Mouse (Mus musculus) cerebellum, adult 9-10 months (tissue): ENCODE measurements around the gene Zfpm1.

Source experiments
- DNase-seq: peaks from one replicate; pipeline ENCODE4 v3.0.0; 2022

Zfpm1 gene

DNA sequence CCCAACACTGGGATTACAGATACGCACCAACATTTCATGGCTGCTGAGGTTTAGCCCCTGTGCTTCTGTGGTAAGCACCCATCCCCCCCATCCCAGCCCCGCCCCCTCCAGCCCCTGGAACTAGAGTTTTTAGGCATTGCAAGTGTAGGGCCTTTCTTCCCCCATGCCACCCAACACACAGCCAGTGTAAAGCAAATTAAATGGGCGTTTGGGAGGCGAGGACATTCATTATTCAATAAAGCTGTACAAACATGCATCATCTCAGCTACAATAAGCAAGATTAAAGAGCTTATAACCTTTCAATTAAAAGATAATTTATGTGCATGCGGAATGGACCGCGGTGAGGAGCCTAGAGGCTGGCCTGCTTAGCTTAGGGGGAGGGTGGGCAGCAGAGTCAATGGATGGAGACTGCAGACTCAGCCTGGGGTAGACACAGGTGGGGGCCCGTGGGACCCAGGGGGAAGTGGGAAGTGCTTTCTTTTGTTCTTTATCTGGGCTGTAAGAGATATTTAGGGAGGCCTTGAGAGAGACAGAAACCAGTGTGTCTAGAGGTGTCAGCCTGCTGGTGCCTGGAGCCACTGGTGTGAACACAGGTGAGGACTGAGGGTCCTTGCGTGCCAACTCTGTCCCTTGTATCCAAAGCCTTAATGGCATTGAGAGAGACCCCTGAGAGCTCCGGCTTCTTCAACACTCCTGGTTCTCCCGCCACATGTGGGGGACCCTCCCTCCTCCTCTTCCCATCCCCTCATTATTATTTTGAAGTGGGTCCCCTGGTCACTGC, 68.6 kb downstream of the Zfpm1 start:
- no peak for DNase-seq

DNA sequence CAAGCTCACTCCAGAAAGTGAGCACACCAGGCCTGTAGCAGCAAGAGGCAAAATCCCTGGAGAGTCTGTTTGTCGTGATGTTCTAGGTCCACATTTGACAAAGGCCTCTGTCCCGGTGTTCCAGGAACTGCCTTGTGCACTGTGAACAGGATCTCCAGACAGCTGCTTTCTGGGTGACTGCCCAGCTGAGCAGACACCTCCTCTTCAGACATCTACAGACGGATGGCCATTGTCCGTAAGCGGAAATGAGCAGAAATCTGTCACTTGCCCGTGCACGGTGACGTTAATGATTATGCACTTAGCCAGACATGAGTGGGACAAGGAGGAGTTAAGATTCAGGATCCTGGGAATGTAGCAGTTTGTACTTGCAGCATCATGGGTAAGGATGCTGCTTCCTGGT, 72.2 kb downstream of the Zfpm1 start:
- no peak for DNase-seq

DNA sequence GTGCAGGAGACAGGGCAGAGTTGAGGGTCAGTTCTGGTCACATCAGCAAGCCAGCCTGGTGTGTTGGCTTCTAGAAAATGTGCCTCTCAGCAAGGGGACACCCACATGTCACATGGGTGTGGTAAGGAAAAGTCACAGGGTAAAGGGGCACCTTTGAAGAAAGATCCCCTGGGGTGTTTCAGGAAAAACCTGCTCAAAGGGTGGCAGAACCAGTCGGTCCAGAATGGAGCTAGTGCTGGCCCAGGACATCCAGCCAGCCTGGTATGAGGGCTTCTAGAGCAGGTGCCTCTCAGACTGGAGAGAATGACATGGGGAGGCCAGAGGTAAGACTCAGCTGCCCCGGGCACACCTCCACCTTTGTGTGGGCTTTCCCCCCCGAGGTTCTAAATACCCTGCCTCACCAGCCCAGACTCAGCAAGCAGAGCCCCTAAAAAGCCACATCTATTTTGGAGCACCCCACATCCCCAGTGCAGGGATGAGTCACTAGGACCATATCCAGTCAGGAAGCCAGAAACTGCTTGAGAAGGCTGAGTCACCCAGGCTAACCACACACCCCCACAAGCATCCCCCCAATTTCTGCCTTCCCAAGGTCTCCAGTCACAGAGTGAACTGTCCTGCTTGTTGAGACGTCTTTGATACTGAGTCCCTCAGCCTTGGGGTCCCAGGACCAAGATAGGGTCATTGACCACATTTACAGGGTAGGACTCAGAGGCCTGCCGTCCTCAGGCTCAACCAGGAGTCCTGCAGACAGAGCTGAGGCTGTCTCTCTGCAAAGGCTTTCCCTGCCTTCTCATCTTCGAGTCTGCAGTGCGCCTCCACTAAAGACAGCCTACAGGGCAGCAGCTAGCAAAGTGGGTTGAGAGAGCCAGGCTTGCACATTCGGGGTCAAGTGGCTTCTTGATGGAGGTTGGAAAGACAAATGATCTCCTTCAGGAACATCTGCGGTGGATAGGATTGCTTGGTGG, 74.0 kb downstream of the Zfpm1 start:
- no peak for DNase-seq

DNA sequence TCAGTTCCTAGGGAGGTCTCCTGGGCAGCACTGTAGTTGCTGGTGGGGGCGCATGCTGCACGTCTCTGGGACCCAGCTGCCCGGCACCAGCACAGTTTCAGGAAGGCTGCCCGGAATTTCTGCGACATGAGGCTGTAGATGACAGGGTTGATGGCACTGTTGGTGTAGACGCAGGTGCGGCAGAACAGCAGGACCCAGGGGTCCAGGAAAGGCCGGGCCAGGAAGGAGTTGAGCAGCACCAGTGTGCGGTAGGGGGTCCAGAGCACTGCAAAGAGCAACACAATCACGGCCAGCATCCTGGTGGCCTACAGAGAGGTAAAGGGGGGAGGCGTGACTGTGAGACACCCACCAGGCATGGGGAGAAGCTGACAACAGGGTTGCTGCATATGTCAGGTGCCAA, 75.3 kb downstream of the Zfpm1 start:
- no peak for DNase-seq

DNA sequence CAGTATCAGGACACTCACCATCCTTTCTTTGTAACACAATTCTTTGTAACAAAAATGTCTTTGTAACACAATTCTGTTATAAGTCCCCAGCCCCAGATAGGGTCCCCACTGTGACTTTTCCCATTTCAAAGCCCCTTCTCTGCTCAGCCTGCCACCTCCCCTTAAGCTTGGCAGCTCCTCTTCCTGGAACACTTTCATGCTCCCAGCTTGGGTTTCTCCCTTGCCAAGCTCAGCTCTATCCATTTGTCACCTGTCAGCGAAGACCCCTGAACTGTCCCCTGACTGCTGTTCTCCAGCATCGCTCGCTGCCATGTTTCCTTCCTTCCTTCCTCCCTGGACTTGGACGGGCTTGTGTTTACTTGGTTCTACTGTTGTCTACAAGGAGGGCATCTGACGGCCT, 75.7 kb downstream of the Zfpm1 start:
- DNase-seq = no peak

DNA sequence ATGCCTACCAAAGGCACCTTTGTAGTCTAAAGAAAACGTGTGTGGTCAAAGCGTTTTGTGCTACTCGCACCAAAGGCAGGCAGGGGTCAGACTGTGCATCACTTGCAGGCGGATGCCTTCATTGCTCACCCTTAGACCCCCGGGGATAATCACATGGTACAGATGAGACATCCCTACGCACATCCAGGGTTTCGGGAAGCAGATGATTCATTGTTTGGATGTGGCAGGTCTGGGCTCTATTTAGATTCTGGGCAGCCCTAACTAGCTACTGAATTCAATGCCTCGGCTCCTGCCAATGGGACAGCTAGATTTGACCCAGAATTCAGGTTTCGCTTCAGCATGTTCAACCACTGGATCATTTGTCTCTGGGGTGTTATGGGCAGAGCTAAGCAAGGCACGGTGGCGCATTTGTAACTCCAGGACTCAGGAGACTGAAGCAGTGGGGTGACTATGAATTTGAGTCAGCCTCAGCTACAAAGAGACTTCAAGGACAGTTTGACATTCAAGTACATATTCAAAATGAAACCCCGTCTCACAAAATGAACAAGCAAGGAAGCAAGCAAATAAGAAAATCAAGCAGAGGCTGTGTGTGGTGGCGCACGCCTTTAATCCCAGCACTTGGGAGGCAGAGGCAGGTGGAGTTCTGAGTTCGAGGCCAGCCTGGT, 77.3 kb downstream of the Zfpm1 start:
- DNase-seq = no peak

DNA sequence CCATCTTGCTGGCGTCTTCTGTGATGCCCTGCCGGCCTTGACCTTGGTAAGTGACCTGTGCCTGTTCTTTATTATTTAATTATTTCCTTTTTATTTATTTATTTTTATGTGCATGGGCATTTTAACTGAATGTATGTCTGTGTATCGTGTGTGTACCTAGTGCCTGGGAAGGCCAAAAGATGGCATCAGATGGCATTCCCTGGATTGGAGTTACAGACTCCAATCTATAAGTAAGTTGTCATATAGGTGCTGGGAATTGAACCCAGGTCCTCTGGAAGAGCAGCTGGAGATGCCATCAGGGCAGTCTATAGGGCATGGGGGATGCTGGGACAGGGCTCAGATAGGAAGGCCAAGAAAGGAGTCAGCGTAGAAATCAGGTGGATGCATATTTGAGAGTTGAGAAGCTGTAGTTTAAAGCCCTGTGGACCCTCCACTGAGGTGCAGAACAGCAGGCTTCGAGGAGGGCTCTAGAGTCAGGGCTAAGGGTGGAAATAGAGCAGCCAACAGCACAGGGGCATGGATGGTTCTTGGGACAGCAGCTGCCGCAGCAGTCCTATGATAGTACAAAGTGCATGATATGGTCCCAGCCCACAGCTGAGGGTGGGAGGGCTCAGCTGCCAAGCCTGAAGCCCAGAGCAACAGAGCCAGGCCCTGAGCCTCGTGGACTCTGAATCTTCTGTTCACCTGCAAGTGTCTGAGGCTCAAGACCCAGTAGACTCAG, 78.9 kb downstream of the Zfpm1 start, which contains the start of gene Trhr2:
TSS of gene Trhr2 (minus strand) at position 51 of the 721 bp plus-strand sequence.
- no peak for DNase-seq

DNA sequence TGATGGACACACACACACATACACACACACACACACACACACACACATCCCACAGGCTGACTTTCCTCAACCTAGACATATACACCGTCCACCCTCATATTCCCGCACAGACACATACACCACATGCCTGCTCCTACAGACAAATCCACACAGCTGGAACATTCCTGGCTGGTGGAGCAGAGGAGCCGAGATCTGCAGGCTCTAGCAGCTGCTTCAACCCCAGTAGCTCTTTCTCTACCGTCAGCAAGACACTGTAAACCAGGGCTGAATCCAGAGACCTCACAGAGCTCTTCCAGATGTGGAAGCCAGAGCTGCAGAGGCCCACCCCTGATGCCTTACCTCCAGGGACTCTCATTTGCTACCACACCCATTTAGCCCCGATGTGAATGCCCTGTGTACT, 80.3 kb downstream of the Zfpm1 start:
- DNase-seq = no peak

DNA sequence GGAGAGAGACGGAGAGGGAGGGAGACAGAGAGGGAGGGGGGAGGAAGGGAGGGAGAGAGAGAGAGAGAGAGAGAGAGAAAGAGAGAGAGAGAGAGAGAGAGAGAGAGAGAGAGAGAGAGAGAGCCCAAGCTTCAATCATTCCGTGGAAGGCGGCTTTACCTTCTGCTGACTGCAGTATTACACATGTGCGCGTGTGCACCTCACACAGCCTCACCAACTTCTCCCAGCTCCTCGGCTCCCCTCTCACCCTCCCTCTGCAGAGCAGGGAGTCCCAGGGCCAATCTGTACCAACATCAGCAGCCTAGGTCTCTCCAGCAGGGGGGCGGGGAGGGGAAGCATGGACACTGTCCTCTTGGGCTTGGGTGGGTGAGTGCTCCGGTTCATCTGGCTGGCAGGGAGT, 81.0 kb downstream of the Zfpm1 start:
- DNase-seq = no peak

DNA sequence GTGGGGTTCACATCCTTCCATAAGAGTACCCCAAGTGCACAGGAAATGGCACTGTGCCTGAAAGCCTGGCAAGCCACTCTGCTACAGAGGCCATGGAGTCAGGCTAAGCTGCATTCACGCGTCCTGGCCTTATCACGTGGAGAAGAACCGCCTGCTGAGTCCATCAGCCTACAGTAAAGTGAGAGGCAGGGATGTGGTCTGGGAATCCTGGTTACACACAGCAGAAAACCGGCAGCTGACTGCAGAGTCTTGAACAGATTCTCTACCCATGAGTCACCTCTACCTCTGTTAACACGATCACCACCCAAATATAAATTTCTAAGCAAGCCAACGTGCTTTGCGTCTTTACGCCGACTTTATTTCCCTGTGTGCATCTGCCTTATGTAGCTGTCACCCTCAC, 86.6 kb downstream of the Zfpm1 start:
- DNase-seq = no peak

DNA sequence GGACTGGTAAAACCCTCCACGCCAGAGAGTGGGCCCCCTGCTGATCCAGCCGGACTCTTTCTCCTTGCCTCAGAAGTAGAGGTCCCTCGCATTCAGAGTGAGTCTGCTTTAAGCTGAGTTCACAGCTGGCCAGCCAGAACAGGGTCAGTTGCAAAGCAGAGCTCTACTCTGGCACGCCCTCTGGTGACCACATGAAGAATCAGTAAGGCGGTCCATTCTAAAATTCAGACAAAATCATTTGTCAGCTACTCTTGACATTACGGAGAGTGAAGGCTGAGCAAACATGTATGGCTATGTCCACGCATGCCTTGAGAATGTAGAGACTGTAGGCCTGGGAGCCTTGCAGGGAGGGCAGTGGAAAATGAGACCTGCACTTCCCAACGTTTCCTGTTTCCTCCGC, 87.7 kb downstream of the Zfpm1 start:
- peak; percentile 65 for DNase-seq

DNA sequence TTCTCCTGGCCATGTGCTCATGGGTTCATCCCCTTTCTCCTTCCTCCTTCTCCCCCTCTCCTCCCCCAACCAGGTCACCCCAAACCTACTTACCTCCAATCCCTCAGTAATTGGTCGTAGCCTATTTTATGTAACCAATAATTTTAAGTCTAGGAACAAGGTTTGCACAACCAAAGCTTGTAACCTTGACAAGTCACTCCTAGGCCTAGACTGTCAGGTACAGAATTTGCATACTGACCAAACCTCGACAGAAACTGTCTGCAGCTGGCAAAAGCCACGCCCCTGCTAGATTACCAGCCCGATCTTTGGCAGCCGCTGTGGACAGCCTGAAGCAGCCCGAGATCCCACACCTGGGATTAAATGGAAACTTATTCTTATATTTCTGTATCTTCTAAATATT, 89.8 kb downstream of the Zfpm1 start:
- no peak for DNase-seq

DNA sequence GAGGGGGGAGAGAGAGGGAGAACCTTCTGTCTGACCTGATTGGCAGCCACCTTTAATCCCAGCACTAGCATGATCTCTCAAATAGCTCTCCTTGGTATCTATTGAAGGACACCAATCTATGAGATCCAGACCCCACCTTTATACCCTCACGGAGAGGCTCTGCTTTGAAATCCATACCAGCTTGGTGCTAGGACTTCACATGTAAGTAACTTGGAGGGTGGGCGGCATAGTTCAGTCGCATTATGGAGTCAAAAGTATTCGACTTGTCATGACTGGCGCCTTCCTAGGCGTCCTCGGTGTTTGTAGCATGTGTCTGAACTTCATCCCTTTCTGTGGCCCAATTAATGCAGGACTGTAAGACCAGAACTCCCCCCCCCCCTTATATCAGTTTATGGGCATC, 93.4 kb downstream of the Zfpm1 start:
- DNase-seq = peak; percentile 61

DNA sequence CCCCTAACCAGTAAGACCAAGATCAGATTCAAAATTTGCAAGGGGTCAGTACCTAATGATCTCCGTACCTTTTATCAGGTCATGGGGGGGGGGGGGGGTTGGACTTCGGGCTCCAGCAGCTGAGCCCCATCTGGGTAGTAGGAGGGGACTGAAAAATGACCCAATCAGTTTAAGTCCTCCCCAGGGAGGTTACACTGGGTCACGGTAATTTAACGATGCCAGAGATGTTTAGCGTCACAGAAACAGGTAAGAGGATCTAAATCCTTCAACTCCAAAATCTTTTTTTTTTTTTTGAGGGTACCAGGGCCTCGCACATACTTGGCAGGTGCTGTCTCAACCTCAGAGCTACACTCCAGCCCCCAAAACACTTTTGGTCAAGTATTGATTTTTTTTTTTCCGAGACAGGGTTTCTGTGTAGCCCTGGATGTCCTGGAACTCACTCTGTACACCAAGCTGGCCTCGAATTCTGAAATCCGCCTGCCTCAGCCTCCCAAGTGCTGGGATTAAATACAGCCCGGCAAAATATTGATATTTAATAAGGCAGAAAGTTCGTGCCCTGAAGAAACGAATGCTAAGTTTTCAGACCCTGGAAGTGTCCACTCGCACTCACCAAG, 93.9 kb downstream of the Zfpm1 start:
- DNase-seq = no peak

DNA sequence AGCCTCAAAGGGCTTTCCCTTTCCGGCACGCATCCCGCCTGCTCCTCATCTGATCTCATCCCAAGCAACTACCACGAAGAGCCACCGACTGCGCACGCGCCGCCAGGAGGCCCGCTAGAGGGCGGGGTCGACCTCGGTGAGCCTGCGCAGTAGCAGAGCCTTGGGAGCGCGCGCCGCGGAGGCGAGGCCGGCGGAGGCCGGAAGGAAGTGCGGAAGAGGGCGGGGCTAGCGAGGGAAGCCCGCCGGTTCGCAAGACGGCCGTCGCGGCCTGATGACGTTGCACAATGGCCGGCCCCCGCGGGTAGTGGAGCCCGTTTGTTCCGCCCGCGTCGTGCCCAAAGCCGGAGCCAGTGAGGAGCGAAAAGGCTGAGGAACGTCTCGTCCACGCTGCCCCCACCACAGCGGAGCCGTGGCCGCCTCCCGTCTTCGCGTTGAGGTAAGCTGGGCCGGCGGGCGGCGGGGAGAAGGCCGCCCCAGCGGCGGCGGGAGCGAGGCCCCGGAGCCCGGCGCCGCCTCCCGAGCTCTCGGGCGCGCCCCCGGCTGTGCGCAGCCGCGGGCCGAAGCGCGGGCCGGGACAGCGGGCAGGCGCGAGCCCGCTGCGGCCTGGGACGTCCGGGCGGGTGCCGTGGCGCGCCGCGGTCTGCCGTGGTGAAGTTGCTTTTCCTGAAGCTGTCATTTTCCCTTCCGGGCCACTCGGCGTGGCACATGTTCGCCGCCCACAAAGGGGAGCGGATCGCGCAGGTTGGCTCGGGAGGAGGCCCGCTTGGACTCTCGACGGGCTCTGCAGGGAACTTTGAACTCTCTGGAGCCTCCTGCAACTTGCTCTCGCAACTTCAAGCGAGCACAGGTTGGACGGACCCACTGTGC, 94.7 kb downstream of the Zfpm1 start, which contains the start of gene Zc3h18:
TSS of gene Zc3h18 (plus strand) at position 245 of the 867 bp plus-strand sequence.
- peak; percentile 99 for DNase-seq

DNA sequence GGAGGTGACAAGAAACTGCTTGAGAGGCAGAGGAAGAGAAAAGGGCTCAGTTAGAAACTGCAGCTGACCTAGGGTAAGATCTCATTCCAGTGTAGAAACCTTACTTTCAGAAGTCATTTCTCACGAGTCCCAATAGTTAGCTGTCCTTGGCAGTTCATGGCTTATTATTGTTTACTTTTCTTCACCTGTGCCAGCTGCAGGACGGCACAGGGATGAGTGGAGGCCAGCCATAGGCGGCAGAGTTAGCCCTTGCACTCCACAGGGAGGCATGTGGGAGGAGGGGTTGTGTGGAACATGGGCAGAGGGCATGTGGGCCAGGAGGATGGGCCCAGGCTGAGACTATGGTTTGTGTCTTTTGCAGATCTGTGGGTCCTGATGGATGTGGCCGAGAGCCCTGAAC, 101.1 kb downstream of the Zfpm1 start:
- DNase-seq = no peak
